Mouse (Mus musculus): ENCODE data around the gene 4930519G04Rik. TPM values are rescaled to one million over a fixed set of nuclear protein-coding genes. Genes with fewer than 3 reads are reported as not detected.
"Not testable (repeated sequence)": the region's sequence is repeated elsewhere in the genome, so short reads cannot be mapped to it uniquely, and the experiment has no call there.

The 4930519G04Rik gene
- not detected in 2 replicates for polyA plus RNA-seq (2016; fragmentation: Nextera tagmentation; extraction: Ambion mirVana)

DNA sequence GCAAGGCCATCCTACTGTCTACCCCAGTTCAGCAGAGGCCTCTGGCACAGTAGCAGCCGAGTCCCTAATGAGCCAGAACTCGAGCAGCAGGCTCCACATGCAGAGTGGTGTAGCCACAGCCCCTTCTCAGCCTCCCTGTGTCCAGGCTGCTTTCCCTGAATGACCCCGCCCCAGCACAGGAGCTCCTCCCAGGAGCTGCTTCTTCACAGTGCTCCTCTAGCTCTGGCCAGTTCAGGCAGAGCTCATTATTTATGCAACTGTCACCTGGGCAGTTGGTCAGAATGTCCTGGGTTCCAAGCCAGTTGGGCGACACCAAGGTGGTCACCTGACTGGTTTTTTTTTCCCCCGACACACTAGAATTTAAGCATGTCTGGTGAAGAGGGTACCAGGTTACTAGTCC is at the start of gene 4930519G04Rik:
Gene 4930519G04Rik, plus strand, starts transcription at position 301 of the 400 bp plus-strand sequence.
- H3K27ac ChIP-seq (replicated peaks); DNase-seq (ENCODE audit: low spot score); H3K27me3 ChIP-seq (ENCODE audit: low read depth, poor library complexity, severe bottlenecking); H3K9me3 ChIP-seq (replicated peaks); H3K4me3 ChIP-seq; H3K36me3 ChIP-seq; H3K4me1 ChIP-seq: not testable (repeated sequence)
- WGBS = 82% methylated on average over 3 of the region's 5 CpGs

DNA sequence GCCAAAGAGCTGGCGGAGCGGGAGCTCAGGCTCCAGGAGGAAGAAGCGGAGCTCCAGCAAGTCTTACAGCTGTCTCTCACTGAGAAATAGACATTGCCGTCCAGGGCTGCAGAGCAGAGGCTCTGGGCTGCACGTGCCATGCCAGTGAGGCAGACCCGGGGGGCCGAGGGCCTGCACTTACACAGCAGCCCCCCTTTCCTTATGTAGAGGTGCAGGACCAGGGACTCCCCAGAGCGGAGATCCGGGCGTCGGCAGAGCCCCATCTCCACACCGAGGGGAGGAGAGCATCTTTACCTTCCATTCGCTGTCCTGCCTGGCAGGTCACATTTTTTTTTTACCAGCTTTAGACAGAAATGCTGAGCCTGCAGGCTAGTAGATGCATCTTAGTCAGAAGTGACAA is 49.1 kb upstream of the 4930519G04Rik start:
- Histone ChIP-seq H3K27ac (replicated peaks) (0 out of 2 replicates have a peak overlapping the region, but pooled peaks have one; percentile 9), H3K9me3 (replicated peaks) (no peaks in the 10 kb centered on the region), H3K4me3 (no peak overlapping the region), H3K4me1 (peaks cover 15% of the 10 kb centered on the region), H3K36me3 (peaks cover 98% of the 10 kb centered on the region), H3K27me3 (ENCODE audit: low read depth, poor library complexity, severe bottlenecking) (no peaks in the 10 kb centered on the region)
- WGBS = 76% methylated on average over 13 of the region's 13 CpGs
- DNase-seq (ENCODE audit: low spot score) = no peak

DNA sequence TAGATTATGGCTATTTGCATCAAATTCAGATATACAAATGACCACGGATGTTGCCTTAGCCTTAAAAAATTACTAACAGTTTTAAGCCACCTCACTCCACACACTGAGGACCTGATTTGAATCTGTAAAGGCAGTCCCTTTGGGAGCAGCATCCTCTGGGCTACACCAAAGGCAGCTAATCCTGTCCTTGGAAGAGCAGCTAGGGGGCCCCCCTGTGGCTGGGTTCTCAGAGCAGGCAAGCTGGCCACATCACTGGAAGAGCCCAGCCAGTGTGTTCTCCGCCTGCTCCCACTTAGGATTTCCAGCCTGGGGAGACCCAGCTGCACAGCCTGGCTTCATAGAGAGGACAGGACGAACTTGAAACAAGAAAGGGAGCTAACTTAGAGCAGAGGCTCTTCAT is 48.5 kb upstream of the 4930519G04Rik start:
- no peaks in the 10 kb centered on the region for H3K9me3 ChIP-seq (replicated peaks)
- peak; percentile 39 for DNase-seq (ENCODE audit: low spot score)
- H3K27me3 ChIP-seq (ENCODE audit: low read depth, poor library complexity, severe bottlenecking) = no peaks in the 10 kb centered on the region
- peaks cover 98% of the 10 kb centered on the region for H3K36me3 ChIP-seq
- WGBS = 28% methylated on average over 3 of the region's 3 CpGs
- no peak overlapping the region for H3K4me3 ChIP-seq
- H3K27ac ChIP-seq (replicated peaks) = no peak overlapping the region
- H3K4me1 ChIP-seq = peaks cover 20% of the 10 kb centered on the region

DNA sequence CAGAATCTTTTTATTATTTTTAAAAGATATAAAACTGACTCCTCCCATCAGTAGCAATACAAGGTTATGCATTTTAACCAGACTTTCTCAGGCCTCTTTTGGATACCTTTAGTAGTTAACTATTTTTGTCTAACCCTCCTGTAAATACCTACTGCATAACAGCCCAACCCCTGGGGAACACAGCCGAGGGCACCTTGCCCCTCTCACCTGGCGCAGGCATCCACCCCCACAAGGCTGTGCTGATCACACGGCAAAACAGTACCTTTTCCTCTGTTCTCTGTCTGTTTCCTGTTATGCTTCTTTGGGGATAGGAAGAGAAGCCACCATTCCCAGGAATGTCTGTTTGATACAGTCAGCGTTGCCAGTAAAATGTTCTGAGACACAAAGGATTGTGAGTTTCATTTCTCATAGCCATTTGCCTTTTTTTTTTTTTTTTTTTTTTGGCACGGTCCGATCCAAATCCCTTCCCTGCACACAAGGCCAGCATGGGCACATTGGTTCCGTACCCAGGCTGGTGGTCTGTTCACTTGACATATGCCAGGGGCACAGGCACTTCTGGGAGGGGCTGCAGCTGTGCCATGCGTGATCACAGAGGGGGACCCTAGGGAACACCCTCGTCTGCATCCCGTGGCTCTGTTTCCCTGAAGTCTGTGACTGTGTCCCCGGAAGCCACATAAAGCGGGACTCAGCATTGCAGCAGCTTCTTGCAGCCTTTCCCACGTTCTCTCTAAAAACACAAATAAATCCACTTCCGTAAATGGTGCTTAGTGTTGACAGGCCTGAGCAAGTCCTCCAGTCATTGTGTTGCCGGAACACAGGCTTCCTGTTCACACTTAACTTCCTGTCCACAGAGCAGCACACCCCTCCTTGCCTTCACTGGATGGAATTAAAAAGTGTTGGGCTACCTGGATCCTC is 47.8 kb upstream of the 4930519G04Rik start:
- WGBS = 87% methylated on average over 15 of the region's 15 CpGs
- Histone ChIP-seq H3K27ac (replicated peaks) (no peak overlapping the region), H3K4me3 (no peak overlapping the region), H3K9me3 (replicated peaks) (no peaks in the 10 kb centered on the region), H3K36me3 (peaks cover 97% of the 10 kb centered on the region), H3K4me1 (peaks cover 20% of the 10 kb centered on the region), H3K27me3 (ENCODE audit: low read depth, poor library complexity, severe bottlenecking) (no peaks in the 10 kb centered on the region)
- no peak for DNase-seq (ENCODE audit: low spot score)

DNA sequence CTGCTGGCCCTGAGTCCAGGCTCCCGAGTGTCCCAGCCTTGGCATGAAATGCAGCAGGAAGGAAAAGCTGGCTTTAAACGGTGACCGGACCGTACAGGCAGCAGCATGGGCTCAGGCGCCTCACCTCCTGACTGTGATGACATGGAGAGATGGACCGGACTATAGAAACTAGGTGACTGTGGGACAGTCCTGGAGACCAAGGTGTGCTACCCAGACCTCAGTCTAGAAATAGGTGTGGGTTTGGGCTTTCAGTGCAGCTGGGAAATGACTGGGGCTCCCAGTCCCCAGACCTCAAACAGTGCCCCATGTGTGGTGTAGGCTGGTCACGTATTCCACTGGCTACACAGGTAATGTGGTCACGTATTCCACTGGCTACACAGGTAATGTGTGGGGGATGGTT is 46.8 kb upstream of the 4930519G04Rik start:
- H3K36me3 ChIP-seq = peaks cover 99% of the 10 kb centered on the region
- peaks cover 20% of the 10 kb centered on the region for H3K4me1 ChIP-seq
- WGBS = 85% methylated on average over 8 of the region's 8 CpGs
- no peaks in the 10 kb centered on the region for H3K27me3 ChIP-seq (ENCODE audit: low read depth, poor library complexity, severe bottlenecking)
- no peaks in the 10 kb centered on the region for H3K9me3 ChIP-seq (replicated peaks)
- DNase-seq (ENCODE audit: low spot score) = no peak
- no peak overlapping the region for H3K4me3 ChIP-seq
- no peak overlapping the region for H3K27ac ChIP-seq (replicated peaks)

DNA sequence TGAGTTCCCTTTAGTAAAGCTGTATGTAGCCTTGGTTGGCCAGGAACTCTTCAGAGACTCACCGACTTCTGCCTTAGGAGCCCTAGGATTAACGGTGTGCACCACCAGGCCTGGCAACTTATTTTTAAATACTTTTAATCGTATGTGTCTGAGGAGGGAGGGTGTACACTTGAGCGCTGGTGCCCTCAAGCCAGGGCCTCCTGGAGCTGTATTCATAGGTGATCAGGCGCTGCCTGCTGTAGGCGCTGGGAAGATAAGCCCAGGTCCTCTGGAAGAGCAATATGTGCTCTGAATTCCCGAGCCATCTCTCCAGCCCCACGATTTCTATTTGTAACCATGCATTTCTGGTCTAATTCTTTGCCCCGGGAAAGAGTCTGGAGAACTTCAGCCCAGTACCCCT is 46.4 kb upstream of the 4930519G04Rik start:
- Histone ChIP-seq H3K27ac (replicated peaks) (no peak overlapping the region), H3K9me3 (replicated peaks) (no peaks in the 10 kb centered on the region), H3K27me3 (ENCODE audit: low read depth, poor library complexity, severe bottlenecking) (no peaks in the 10 kb centered on the region), H3K4me3 (no peak overlapping the region), H3K4me1 (peaks cover 22% of the 10 kb centered on the region), H3K36me3 (peaks cover 98% of the 10 kb centered on the region)
- WGBS = 54% methylated on average over 9 of the region's 9 CpGs
- no peak for DNase-seq (ENCODE audit: low spot score)

DNA sequence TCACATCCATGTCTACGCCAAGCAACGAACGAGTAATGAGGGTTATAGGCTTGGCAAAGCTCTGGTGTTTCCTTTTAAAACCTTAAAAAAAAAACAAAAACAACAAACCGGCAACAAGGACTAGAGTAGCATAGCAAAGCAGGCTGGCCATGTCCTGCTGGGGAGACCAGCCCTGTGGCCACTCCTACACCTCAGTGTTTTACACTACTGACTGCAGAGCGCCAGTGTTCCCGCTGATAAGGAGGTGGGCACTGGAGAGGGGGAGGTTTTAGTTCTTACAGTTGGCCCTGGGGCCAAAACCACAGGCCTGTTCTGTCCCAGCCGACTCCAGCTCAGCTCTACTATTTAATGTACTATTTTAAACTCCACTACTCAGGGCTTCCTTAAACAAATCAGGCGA is 46.0 kb upstream of the 4930519G04Rik start:
- no peak for DNase-seq (ENCODE audit: low spot score)
- no peak overlapping the region for H3K4me3 ChIP-seq
- H3K9me3 ChIP-seq (replicated peaks) = no peaks in the 10 kb centered on the region
- no peaks in the 10 kb centered on the region for H3K27me3 ChIP-seq (ENCODE audit: low read depth, poor library complexity, severe bottlenecking)
- H3K27ac ChIP-seq (replicated peaks) = no peak overlapping the region
- H3K36me3 ChIP-seq = peaks cover 98% of the 10 kb centered on the region
- peaks cover 26% of the 10 kb centered on the region for H3K4me1 ChIP-seq
- WGBS = 37% methylated on average over 8 of the region's 8 CpGs

DNA sequence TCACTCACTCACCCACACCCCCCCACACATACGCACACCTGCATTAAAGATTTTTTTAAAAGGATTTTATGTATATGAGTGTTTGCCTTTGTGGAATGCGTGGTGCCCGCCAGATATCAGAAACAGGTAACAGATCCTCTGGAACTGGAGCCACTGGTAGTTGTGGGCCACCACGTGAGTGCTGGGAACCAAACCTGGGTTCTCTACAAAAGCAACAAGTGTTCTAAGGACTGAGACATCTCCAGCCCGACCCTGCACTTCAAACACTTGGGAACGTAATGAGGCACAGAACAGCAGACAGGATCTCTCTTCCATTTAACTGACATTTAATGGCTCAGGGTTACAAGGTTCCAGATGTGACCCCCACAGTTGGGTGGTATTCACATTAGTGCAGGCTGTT is 45.6 kb upstream of the 4930519G04Rik start:
- H3K27ac ChIP-seq (replicated peaks) = no peak overlapping the region
- H3K36me3 ChIP-seq = peaks cover 97% of the 10 kb centered on the region
- H3K9me3 ChIP-seq (replicated peaks) = no peaks in the 10 kb centered on the region
- H3K4me3 ChIP-seq = no peak overlapping the region
- 77% methylated on average over 6 of the region's 6 CpGs for WGBS
- H3K4me1 ChIP-seq = peaks cover 30% of the 10 kb centered on the region
- DNase-seq (ENCODE audit: low spot score) = no peak
- no peaks in the 10 kb centered on the region for H3K27me3 ChIP-seq (ENCODE audit: low read depth, poor library complexity, severe bottlenecking)

DNA sequence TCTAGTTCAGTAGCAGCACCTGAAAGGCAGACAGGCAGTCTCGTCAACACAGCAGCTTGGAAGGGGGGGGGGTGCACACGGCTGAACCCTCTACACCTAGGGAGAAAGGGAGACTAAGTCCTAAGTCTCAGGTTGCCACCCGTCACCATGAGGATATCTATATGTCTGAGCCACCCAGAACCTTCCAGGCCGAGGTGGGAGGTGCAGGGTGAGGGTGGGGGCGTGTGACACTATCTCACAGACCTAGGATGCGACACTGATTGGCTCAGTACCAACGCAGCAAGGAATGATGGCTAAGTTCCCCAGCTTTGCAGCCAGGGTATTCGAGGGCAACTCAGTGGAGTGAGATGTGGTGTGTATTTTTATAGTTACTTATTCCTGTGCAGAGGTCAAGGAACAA is 45.1 kb upstream of the 4930519G04Rik start:
- Histone ChIP-seq H3K27me3 (ENCODE audit: low read depth, poor library complexity, severe bottlenecking) (no peaks in the 10 kb centered on the region), H3K36me3 (peaks cover 92% of the 10 kb centered on the region), H3K4me1 (peaks cover 32% of the 10 kb centered on the region), H3K4me3 (no peak overlapping the region), H3K27ac (replicated peaks) (no peak overlapping the region), H3K9me3 (replicated peaks) (no peaks in the 10 kb centered on the region)
- WGBS = 83% methylated on average over 8 of the region's 8 CpGs
- DNase-seq (ENCODE audit: low spot score) = no peak

DNA sequence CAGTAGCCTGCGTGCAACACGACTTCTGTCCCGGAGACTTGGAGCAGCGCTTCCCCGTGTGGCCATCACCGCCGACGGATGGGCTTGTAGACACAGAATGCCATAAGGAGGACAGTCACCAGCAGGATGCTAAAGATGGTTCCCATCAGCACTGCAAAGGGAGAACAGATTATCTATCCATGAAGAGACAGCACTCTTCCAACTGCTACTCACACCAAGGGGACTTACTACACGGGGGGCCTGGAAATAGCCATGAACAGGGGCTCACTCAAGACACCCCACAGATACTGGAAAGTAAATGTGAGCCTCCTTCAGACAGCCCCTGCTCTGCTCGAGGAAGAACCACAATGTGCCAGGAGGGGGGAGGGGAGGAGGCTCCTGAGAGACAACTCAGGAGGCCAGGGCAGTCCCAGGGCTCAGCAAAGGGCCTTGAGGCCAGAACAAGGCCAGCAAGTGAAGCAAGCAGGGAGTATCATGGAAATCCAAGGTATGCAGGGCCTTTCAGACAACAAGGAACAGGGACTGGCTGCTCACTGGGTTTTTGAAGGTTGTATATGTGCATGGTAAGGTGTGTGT is 44.2 kb upstream of the 4930519G04Rik start:
- no peaks in the 10 kb centered on the region for H3K9me3 ChIP-seq (replicated peaks)
- 78% methylated on average over 10 of the region's 10 CpGs for WGBS
- no peak overlapping the region for H3K4me3 ChIP-seq
- H3K27me3 ChIP-seq (ENCODE audit: low read depth, poor library complexity, severe bottlenecking) = no peaks in the 10 kb centered on the region
- no peak for DNase-seq (ENCODE audit: low spot score)
- H3K36me3 ChIP-seq = peaks cover 83% of the 10 kb centered on the region
- peaks cover 32% of the 10 kb centered on the region for H3K4me1 ChIP-seq
- 0 out of 2 replicates have a peak overlapping the region, but pooled peaks have one; percentile 17 for H3K27ac ChIP-seq (replicated peaks)

DNA sequence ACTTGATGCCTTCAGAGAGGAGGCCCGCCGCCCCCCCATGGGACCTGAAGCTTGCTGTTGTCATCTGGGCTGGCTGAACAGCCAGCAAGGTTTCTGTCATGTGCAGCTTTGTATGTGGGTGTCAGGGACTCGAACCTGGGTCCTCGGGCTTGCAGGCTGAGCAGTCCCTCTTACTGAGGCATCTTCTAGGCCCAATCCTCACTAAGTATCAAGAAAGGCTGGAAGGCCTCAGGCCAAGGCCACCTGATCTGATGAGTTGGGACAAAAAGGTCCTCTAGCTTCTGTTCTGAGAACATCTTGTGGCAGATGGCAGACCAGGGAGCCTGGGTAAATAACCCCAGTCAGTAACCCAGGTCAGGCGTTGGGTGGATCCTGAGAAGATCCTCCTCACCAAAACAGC is 43.6 kb upstream of the 4930519G04Rik start:
- WGBS = 93% methylated on average over 5 of the region's 5 CpGs
- Histone ChIP-seq H3K4me3 (no peak overlapping the region), H3K36me3 (peaks cover 77% of the 10 kb centered on the region), H3K4me1 (peaks cover 29% of the 10 kb centered on the region), H3K27me3 (ENCODE audit: low read depth, poor library complexity, severe bottlenecking) (no peaks in the 10 kb centered on the region), H3K9me3 (replicated peaks) (no peaks in the 10 kb centered on the region), H3K27ac (replicated peaks) (no peak overlapping the region)
- no peak for DNase-seq (ENCODE audit: low spot score)

DNA sequence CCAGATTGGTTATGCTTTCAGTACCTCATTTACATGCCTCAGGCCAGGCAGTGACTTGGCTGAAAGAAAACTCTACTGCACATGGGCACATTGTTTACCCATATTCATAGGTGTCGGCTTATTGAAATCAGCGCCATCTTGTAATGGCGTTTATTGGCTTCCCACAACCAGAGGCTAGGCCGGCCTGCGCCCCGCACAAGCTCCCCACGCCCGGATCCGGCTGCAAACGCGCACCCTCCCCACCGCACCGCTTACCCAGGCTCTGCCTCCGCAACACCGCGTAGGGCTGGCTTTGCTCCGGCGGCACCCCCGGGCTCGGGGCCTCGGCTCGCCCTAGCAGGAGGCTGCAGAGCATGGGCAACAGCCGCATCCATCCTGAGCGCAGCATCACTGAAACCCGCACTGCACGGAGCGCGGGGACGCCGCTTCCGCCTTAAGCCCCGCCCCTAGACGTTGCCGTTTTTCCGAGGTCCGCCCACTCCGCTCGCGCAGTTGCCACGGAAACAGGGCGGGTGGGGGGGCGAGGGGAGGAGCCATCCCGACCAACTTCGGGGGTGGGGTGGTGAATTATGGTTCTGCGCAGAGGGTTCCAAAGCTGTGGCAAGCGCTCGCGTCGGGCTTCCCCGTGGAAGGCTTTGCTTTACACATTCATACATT is 39.8 kb upstream of the 4930519G04Rik start:
- peak overlapping the region; percentile 96 for H3K27ac ChIP-seq (replicated peaks)
- peaks cover 32% of the 10 kb centered on the region for H3K4me1 ChIP-seq
- H3K4me3 ChIP-seq = peak overlapping the region; percentile 85
- H3K36me3 ChIP-seq = peaks cover 43% of the 10 kb centered on the region
- under 1% methylated on average over 50 of the region's 50 CpGs for WGBS
- DNase-seq (ENCODE audit: low spot score) = peak; percentile 90
- H3K27me3 ChIP-seq (ENCODE audit: low read depth, poor library complexity, severe bottlenecking) = no peaks in the 10 kb centered on the region
- no peaks in the 10 kb centered on the region for H3K9me3 ChIP-seq (replicated peaks)

Measured in midbrain, embryonic 10.5 days (tissue).